Mouse (Mus musculus) heart, embryonic 16.5 days (tissue): ENCODE measurements around the gene Aig1. TPM values are rescaled to one million over a fixed set of nuclear protein-coding genes. Genes with fewer than 3 reads are reported as not detected.

Experiments used
- ATAC-seq: fragments of 200-750 bp; cut with Nextera tagmentation; replicated peaks from 2 replicates; pipeline ENCODE4 v1.8.0; 2017; ENCODE audit warnings: moderate number of reproducible peaks; ENCODE audit not compliant: insufficient read depth, low FRiP score; ENCODE audit errors: extremely low read depth
- H3K27ac ChIP-seq: fragments of 300-500 bp; sonication (generic); 2 replicates; pipeline ENCODE4 v1.5.1; 2014; ENCODE audit warnings: mild to moderate bottlenecking, low read length, control low read depth, moderate library complexity
- H3K27me3 ChIP-seq: fragments of 300-500 bp; sonication (generic); 2 replicates; pipeline ENCODE4 v1.6.1; 2014; ENCODE audit warnings: low read length, mixed read lengths; ENCODE audit not compliant: control insufficient read depth, insufficient read depth
- H3K36me3 ChIP-seq: fragments of 300-500 bp; sonication (generic); 2 replicates; pipeline ENCODE4 v1.6.1; 2014; ENCODE audit not compliant: control insufficient read depth, insufficient read depth
- H3K4me1 ChIP-seq: fragments of 300-500 bp; sonication (generic); 2 replicates; pipeline ENCODE4 v1.6.1; 2014; ENCODE audit warnings: low read length, mixed read lengths; ENCODE audit not compliant: control insufficient read depth, insufficient read depth
- H3K4me2 ChIP-seq: fragments of 300-500 bp; sonication (generic); 2 replicates; pipeline ENCODE4 v1.6.1; 2014; ENCODE audit warnings: low read depth, mild to moderate bottlenecking, control low read depth, low read length
- H3K4me3 ChIP-seq: fragments of 300-500 bp; sonication (generic); 2 replicates; pipeline ENCODE4 v1.5.1; 2014; ENCODE audit warnings: mild to moderate bottlenecking, control low read depth, low read length
- H3K9ac ChIP-seq: fragments of 300-500 bp; sonication (generic); 2 replicates; pipeline ENCODE4 v1.6.1; 2014; ENCODE audit warnings: low read length, control low read depth
- H3K9me3 ChIP-seq: fragments of 300-500 bp; sonication (generic); replicated peaks from 2 replicates; pipeline ENCODE4 v1.6.1; 2016; ENCODE audit warnings: low read length; ENCODE audit not compliant: control insufficient read depth
- WGBS: fragments of 180-500 bp; shearing (Covaris S2); extraction: QIAGEN DNeasy Blood & Tissue Kit; methylation state at CpG from one replicate; pipeline ENCODE4 v1.1.7; 2014; 5-methylcytosine and 5-hydroxymethylcytosine counted together
- polyA plus RNA-seq: library from polyadenylated mRNA; unstranded; fragments of >200 nt; fragmentation: Nextera tagmentation; extraction: Ambion mirVana; gene quantifications from 2 replicates; pipeline ENCODE4 v1.2.1, GENCODE M21; 2015

Aig1 gene
- polyA plus RNA-seq, 1 experiment from 2014 or later: 69.5 TPM

GRCm38 (mm10) chr10:13882490-13882889 is 13.7 kb upstream of the Aig1 start:
- 67% methylated on average over 8 of the region's 9 CpGs for WGBS
- Histone ChIP-seq H3K27me3 (no peaks in the 10 kb centered on the region), H3K4me2 (no peak overlapping the region), H3K4me1 (no peaks in the 10 kb centered on the region), H3K9me3 (no peaks in the 10 kb centered on the region), H3K9ac (no peak overlapping the region), H3K4me3 (no peak overlapping the region), H3K27ac (no peak overlapping the region), H3K36me3 (no peaks in the 10 kb centered on the region)
- ATAC-seq: no peak

- H3K4me3 ChIP-seq: no peak overlapping the region
- H3K36me3 ChIP-seq: no peaks in the 10 kb centered on the region
- ATAC-seq: no peak
- H3K9ac ChIP-seq: no peak overlapping the region
- no peaks in the 10 kb centered on the region for H3K4me1 ChIP-seq
- no peaks in the 10 kb centered on the region for H3K27me3 ChIP-seq
- H3K4me2 ChIP-seq: no peak overlapping the region
- no peak overlapping the region for H3K27ac ChIP-seq
- 81% methylated on average over 4 of the region's 4 CpGs for WGBS
- no peaks in the 10 kb centered on the region for H3K9me3 ChIP-seq
Measured at GRCm38 (mm10) chr10:13878696-13879095, 9.9 kb upstream of the Aig1 start.

DNA sequence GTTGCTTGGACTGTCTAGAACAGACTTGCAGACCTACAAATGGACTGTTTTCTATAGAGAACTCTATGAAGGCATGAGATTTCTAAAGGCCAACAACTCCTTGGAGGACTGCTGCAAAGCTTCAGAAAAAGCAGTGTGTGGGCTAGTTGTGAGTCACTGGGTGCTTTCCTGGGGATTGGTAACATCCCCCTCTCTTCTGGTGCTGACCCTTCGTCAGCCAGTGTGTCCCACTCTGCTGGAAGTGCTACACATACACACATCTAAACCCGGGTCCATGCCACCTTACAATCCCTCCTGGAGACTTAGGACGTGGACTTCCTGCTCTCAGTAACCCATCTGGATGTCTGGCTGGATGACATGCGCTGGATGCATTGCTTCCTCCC is 6.2 kb upstream of the Aig1 start:
- no peak overlapping the region for H3K4me2 ChIP-seq
- no peaks in the 10 kb centered on the region for H3K4me1 ChIP-seq
- no peaks in the 10 kb centered on the region for H3K27me3 ChIP-seq
- ATAC-seq: no peak
- no peak overlapping the region for H3K9ac ChIP-seq
- WGBS: 64% methylated on average over 4 of the region's 4 CpGs
- H3K9me3 ChIP-seq: no peaks in the 10 kb centered on the region
- no peaks in the 10 kb centered on the region for H3K36me3 ChIP-seq
- no peak overlapping the region for H3K4me3 ChIP-seq
- H3K27ac ChIP-seq: no peak overlapping the region

GRCm38 (mm10) chr10:13874301-13875037 is 5.7 kb upstream of the Aig1 start:
- no peak for ATAC-seq

GRCm38 (mm10) chr10:13870531-13870930 is 1.8 kb upstream of the Aig1 start:
- ATAC-seq: no peak
- no peak overlapping the region for H3K4me2 ChIP-seq
- WGBS: 81% methylated on average over 3 of the region's 3 CpGs
- H3K27ac ChIP-seq: no peak overlapping the region
- H3K4me3 ChIP-seq: no peak overlapping the region
- H3K4me1 ChIP-seq: peaks cover 19% of the 10 kb centered on the region
- no peak overlapping the region for H3K9ac ChIP-seq
- H3K36me3 ChIP-seq: no peaks in the 10 kb centered on the region
- no peaks in the 10 kb centered on the region for H3K27me3 ChIP-seq
- no peaks in the 10 kb centered on the region for H3K9me3 ChIP-seq

More at GRCm38 (mm10) chr10:13874301-13875037, 5.7 kb upstream of the Aig1 start:
- no peaks in the 10 kb centered on the region for H3K9me3 ChIP-seq
- no peak overlapping the region for H3K27ac ChIP-seq
- WGBS: 58% methylated on average over 10 of the region's 10 CpGs
- H3K27me3 ChIP-seq: no peaks in the 10 kb centered on the region
- no peak overlapping the region for H3K9ac ChIP-seq
- H3K4me3 ChIP-seq: no peak overlapping the region
- no peaks in the 10 kb centered on the region for H3K4me1 ChIP-seq
- no peaks in the 10 kb centered on the region for H3K36me3 ChIP-seq
- H3K4me2 ChIP-seq: no peak overlapping the region

- Histone ChIP-seq H3K4me1 (peaks cover 24% of the 10 kb centered on the region), H3K4me2 (peak overlapping the region; percentile 81), H3K4me3 (peak overlapping the region; percentile 81), H3K36me3 (no peaks in the 10 kb centered on the region), H3K9me3 (no peaks in the 10 kb centered on the region), H3K27ac (no peak overlapping the region), H3K9ac (peak overlapping the region; percentile 92), H3K27me3 (no peaks in the 10 kb centered on the region)
- ATAC-seq: no peak
- WGBS: 18% methylated on average over 13 of the region's 13 CpGs
Measured at GRCm38 (mm10) chr10:13869322-13870035, 699 bp upstream of the Aig1 start.

DNA sequence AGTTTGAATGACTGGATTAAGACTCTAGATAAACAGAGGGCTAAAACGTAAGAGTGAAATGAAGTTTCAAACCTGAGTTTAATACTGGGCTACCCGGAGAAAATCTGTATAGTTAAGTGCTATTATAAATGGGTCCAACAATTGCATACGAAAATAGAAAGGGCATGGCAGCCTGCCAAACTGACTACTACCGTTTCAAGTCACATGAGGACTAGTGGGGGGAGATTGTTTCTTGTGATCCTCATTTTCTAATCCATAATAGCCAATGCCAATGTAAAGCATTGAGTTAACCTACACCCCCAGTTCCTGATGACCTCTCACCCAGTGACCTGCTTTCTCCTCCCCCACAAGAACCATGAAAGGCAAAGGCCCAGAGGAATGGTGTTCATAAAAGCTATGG is 2.4 kb downstream of the Aig1 start:
- WGBS: 17% methylated on average over 4 of the region's 4 CpGs
- ATAC-seq: no peak
- Histone ChIP-seq H3K4me2 (peak overlapping the region; percentile 52), H3K4me1 (peaks cover 29% of the 10 kb centered on the region), H3K27me3 (no peaks in the 10 kb centered on the region), H3K9ac (peak overlapping the region; percentile 30; the same call in 1 of the 2 replicates), H3K9me3 (no peaks in the 10 kb centered on the region), H3K27ac (peak overlapping the region; percentile 79), H3K4me3 (peak overlapping the region; percentile 24; the same call in 1 of the 2 replicates), H3K36me3 (no peaks in the 10 kb centered on the region)

DNA sequence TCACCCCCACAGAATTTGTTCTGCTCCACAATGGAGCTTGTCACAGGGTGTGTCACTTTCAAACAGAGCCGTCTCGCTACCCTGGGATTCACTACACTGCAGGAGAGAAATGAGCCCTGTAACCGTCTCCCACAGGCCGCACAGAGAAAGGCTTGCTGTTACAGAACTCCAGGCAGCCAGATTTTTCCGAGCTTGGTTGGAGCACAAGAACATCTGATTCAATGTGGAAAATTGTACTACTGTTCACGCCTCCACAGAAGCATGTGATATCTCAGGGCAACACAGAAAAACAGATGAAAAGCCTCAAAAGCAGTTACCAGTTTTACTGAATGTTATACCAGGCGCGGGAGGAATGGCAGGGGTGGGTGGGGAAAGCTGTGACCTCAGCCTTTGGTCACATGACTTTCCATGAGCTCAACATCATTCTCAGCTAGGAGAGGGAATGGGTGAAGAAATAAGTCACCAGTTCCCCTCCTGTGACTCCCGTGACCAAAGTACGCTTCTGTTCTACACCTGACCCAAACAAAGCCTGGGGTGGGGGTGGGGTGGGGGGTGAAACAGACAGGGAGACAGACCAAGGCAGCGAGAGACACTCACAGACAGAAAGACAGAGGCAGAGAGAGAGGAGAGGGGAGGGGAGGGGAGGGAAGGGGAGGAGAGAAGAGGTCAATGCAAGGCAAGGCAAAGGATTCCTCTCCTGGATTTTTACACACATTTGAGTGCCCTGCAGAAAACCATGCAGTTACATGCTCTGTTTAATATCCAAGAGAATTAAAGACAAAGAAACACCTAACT is 7.5 kb downstream of the Aig1 start:
- ATAC-seq: peak; percentile 41
- H3K27ac ChIP-seq: peak overlapping the region; percentile 56
- H3K9me3 ChIP-seq: no peaks in the 10 kb centered on the region
- H3K4me2 ChIP-seq: peak overlapping the region; percentile 59
- peak overlapping the region; percentile 42; the same call in 1 of the 2 replicates for H3K9ac ChIP-seq
- no peaks in the 10 kb centered on the region for H3K27me3 ChIP-seq
- 24% methylated on average over 11 of the region's 11 CpGs for WGBS
- peaks cover 25% of the 10 kb centered on the region for H3K4me1 ChIP-seq
- no peaks in the 10 kb centered on the region for H3K36me3 ChIP-seq
- H3K4me3 ChIP-seq: peak overlapping the region; percentile 34
